Mouse (Mus musculus): Measurements from ENCODE around the gene Phactr2.

Gene Phactr2

GRCm38 (mm10) chr10:13448283-13449045 is 25.7 kb downstream of the Phactr2 start:
- DNase-seq (ENCODE audit: low spot score) = no peak

DNA sequence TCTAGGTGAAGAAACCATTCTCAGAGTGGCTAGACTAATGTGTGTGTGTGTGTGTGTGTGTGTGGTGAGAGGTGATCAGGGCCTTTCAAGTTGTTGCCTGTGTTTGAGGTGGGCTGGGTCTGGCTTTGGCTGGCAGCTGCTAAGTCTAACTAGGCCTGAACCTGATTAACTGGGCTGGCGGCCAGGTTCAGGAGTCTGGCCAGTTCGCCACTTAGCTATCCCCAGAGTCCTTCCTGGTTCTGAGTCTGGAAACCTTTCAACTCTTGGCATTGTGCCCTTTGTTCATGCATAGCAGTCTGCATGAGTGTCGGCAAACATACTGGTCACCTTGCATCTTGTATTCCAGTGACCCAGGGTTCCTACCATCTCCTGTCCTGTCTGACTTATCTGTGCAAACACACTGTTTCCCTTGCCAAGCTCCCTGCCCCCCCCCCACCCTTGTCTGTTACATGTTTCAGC is 27.4 kb downstream of the Phactr2 start:
- DNase-seq (ENCODE audit: low spot score) = peak; percentile 56

GRCm38 (mm10) chr10:13444257-13444656 is 30.0 kb downstream of the Phactr2 start:
- no peak for DNase-seq (ENCODE audit: low spot score)

DNA sequence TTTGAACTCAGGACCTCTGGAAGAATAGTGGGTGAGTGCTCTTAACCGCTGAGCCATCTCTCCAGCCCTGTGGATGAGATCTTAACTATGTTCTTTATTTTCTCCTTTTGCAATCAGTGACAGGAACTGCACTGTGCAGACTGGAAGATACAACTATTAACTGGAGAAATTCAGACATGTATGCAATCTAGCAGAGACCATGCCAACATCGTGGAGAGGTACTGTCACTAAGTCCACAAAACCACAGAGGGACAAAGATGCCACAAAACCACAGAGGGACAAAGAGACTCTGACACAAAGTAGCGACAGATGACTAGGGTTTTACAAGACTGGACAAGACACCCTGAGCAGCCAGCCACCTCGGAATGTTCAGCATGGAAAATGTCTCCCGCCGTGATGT is 30.6 kb downstream of the Phactr2 start:
- DNase-seq (ENCODE audit: low spot score) = no peak

GRCm38 (mm10) chr10:13440292-13440691 is 33.9 kb downstream of the Phactr2 start:
- no peak for DNase-seq (ENCODE audit: low spot score)

- DNase-seq (ENCODE audit: low spot score) = no peak
Measured at GRCm38 (mm10) chr10:13438118-13438821, 35.9 kb downstream of the Phactr2 start.

- no peak for DNase-seq (ENCODE audit: low spot score)
Measured at GRCm38 (mm10) chr10:13437011-13437410, 37.2 kb downstream of the Phactr2 start.

GRCm38 (mm10) chr10:13433016-13433415 is 41.2 kb downstream of the Phactr2 start:
- no peak for DNase-seq (ENCODE audit: low spot score)

DNA sequence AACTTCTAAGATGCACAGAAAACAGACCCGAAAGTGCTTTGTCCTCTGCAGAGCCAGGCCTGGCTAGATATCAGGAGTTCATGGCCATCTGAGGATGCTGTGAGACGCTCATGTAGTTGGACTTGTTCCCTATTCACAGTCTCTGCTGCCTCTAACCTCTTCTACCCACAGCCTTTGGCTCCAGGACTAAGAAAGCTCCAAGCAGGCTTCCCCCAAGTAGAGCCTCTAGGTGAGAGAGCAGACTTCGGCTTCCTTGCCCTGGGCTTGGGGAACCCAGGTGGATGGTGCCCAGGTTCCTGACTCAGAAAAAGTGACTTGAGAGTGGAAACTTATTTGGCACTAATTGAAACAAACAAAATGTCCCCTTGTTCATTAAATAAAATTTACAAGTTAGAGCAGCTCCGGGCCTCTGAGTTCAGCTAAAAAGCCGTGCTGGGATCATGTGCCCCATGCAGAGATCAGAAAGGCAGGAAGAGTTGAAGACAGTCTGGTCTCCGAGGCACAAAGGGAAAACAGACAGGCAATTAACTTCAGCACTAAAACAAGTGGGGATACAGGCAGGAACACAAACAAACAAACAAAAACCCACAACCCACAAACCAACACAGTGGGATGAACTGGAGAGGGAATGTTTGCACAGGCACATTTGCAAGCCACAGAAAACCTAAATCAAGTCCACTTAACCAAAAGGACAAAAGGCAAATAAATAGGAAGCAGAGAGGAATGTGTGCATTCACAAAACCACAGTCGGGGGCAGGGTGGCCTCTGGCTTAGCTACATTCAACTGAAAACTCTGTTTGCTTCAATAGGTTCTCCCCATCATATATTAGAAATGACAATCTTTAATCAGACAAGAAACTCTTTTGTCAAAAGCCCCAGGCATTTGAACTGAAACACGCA is 42.3 kb downstream of the Phactr2 start:
- DNase-seq (ENCODE audit: low spot score) = no peak

DNA sequence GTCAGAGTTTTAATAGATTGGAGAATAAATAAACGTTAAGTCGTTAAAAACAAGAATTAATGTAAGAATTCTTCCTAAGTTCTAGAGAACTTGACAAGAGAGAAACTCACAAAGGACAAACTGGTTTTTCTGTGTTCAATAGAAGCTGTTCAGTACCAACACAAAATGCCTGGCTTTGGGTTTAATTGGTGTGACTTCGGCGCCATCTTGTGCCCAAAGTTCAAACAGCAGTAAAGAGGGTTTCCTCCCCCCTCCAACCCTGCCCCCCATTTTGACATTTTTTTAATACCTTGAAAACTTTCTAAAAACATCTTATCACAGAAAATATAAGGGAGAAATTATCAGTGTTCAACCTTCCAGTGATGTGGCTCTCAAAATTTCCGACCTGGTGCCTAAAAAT is 44.4 kb downstream of the Phactr2 start:
- DNase-seq (ENCODE audit: low spot score) = no peak

- no peak for DNase-seq (ENCODE audit: low spot score)
Measured at GRCm38 (mm10) chr10:13429240-13429639, 45.0 kb downstream of the Phactr2 start.

DNA sequence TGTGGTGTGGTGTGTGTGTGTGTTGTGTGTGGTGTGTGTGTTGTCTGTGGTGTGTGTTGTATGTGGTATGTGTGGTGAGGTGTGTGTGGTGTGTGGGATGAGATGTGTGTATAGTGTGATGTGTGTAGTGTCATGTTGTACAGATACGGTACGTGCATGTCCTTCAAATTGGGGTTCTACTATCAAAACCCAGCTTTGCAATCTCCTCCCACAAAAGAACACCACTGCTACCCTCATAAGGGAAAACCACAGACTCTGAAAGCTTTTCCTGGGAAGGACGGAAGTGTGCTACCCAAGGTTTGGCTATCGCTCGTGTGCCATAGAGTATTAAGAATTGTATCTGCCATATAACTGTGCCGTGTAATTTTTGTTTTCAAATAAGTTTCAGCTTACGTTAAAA is 45.7 kb downstream of the Phactr2 start:
- DNase-seq (ENCODE audit: low spot score) = no peak

GRCm38 (mm10) chr10:13427599-13427998 is 46.6 kb downstream of the Phactr2 start:
- no peak for DNase-seq (ENCODE audit: low spot score)

- no peak for DNase-seq (ENCODE audit: low spot score)
Measured at GRCm38 (mm10) chr10:13425198-13425597, 49.0 kb downstream of the Phactr2 start.

- no peak for DNase-seq (ENCODE audit: low spot score)
Measured at GRCm38 (mm10) chr10:13424508-13424907, 49.7 kb downstream of the Phactr2 start.

GRCm38 (mm10) chr10:13424015-13424414 is 50.2 kb downstream of the Phactr2 start:
- DNase-seq (ENCODE audit: low spot score) = no peak

DNA sequence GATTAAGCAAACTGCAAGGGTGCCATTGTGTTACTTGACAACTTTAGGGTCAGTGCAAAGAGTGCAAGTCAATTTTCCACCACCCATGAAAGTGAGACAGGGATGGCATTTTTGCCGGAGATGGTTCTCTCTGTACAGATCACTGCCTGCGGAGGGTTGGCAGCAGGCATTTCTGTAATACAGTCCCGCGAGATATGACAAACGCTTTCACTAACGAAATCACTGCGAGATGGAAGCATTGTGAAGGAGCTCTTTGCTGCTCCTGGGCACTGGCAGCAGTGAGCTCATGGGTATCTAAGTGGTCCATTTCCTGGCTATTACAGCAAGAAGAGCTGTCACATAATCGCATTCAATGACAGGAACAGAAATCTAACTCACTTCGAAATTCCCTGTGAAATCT is 52.1 kb downstream of the Phactr2 start:
- DNase-seq (ENCODE audit: low spot score) = no peak

GRCm38 (mm10) chr10:13419246-13419645 is 55.0 kb downstream of the Phactr2 start:
- no peak for DNase-seq (ENCODE audit: low spot score)

DNA sequence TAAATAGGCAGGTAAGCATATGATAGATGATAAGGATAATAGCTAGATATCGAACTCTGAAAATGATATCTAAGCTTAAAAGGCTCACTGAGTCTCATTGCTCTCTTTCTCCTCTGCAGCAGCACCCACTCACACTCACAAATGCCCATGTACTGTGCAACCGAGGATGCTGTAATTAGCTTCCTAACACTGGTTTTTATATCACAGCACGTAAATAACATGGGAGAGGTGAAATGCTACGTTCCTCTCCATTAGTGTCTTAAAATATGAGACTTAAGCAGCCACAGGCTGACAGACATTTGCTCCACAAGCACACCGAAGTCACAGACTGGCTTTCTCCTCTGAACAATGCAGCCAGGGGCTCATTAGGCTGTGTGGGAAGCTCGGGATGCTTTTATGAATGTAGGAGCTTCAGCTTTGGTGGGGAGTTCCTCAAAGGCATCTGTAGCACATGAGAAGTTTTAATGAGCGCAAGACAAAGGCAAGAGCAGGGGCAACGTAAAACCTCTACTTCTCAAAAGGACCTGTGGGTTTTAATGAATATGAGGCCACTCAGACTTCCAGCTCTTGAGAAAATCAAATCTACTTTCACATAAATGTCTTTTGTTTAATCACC is 58.6 kb downstream of the Phactr2 start:
- DNase-seq (ENCODE audit: low spot score) = no peak

GRCm38 (mm10) chr10:13412202-13412923 is 61.8 kb downstream of the Phactr2 start:
- DNase-seq (ENCODE audit: low spot score) = no peak

- no peak for DNase-seq (ENCODE audit: low spot score)
Measured at GRCm38 (mm10) chr10:13411056-13411455, 63.2 kb downstream of the Phactr2 start.

All from testis, postnatal 14 days (tissue).